Mouse (Mus musculus) midbrain, embryonic 11.5 days (tissue): ENCODE data around the gene Usp4. TPM values are rescaled to one million over a fixed set of nuclear protein-coding genes. Genes with fewer than 3 reads are reported as not detected.

Source experiments
- ATAC-seq: fragments of 200-750 bp; cut with Nextera tagmentation; 2 replicates; pipeline ENCODE4 v1.8.0; 2017; ENCODE audit warnings: moderate TSS enrichment, moderate library complexity; ENCODE audit not compliant: low FRiP score
- DNase-seq: peaks from one replicate; pipeline ENCODE4 v3.0.0; 2015; ENCODE audit warnings: low spot score; ENCODE audit errors: missing footprints
- H3K27ac ChIP-seq: fragments of 300-500 bp; sonication (generic); 2 replicates; pipeline ENCODE4 v1.5.1; 2014; ENCODE audit warnings: low read depth, low read length
- H3K27me3 ChIP-seq: fragments of 300-500 bp; sonication (generic); 2 replicates; pipeline ENCODE4 v1.6.1; 2014; ENCODE audit warnings: mild to moderate bottlenecking, low read length, moderate library complexity, mixed read lengths; ENCODE audit not compliant: control insufficient read depth, insufficient read depth
- H3K36me3 ChIP-seq: fragments of 300-500 bp; sonication (generic); 2 replicates; pipeline ENCODE4 v1.6.1; 2014; ENCODE audit warnings: mild to moderate bottlenecking, low read length, moderate library complexity, mixed read lengths; ENCODE audit not compliant: control insufficient read depth, insufficient read depth
- H3K4me1 ChIP-seq: fragments of 300-500 bp; sonication (generic); 2 replicates; pipeline ENCODE4 v1.6.1; 2014; ENCODE audit warnings: low read length; ENCODE audit not compliant: control insufficient read depth, insufficient read depth
- H3K4me2 ChIP-seq: fragments of 300-500 bp; sonication (generic); 2 replicates; pipeline ENCODE4 v1.6.1; 2014; ENCODE audit warnings: mild to moderate bottlenecking, moderate library complexity
- H3K4me3 ChIP-seq: fragments of 300-500 bp; sonication (generic); 2 replicates; pipeline ENCODE4 v1.5.1; 2014; ENCODE audit warnings: low read depth, low read length
- H3K9ac ChIP-seq: fragments of 300-500 bp; sonication (generic); 2 replicates; pipeline ENCODE4 v1.6.1; 2014; ENCODE audit warnings: low read length
- H3K9me3 ChIP-seq: fragments of 300-500 bp; sonication (generic); 2 replicates; pipeline ENCODE4 v1.6.1; 2016; ENCODE audit warnings: low read length; ENCODE audit not compliant: control insufficient read depth
- WGBS: fragments of 180-500 bp; shearing (Covaris S2); extraction: QIAGEN DNeasy Blood & Tissue Kit; methylation state at CpG from one replicate; pipeline ENCODE4 v1.1.7; 2014; 5-methylcytosine and 5-hydroxymethylcytosine counted together
- polyA plus RNA-seq: library from polyadenylated mRNA; unstranded; fragments of >200 nt; fragmentation: Nextera tagmentation; extraction: Ambion mirVana; gene quantifications from 2 replicates; pipeline ENCODE4 v1.2.1, GENCODE M21; 2014

Usp4 gene
- polyA plus RNA-seq, 1 experiment from 2014 or later: 130 TPM

GRCm38 (mm10) chr9:108349727-108350126 is 2.1 kb downstream of the Usp4 start:
- peaks cover 8% of the 10 kb centered on the region for H3K4me1 ChIP-seq
- 92% methylated on average over 4 of the region's 4 CpGs for WGBS

DNA sequence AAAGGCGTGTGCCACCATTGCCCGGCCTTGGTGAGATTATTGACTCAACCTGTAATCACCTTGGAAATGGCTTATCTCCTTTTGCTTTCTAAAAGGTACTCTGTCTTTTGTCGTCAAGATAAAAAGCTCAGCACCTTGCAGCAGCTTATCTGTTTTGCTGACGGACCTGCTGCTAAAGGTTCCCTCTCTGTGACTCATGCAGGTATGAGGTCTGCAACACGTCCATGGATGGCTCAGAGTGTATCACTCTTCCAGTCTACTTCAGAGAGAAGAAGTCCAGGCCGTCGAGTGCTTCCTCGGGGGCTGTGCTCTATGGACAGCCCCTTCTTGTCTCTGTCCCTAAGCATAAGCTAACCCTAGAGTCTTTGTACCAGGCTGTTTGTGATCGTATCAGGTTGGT is 30.6 kb downstream of the Usp4 start:
- Histone ChIP-seq H3K27me3 (no peaks in the 10 kb centered on the region), H3K4me3 (no peak overlapping the region), H3K9me3 (no peaks in the 10 kb centered on the region), H3K36me3 (peaks cover 32% of the 10 kb centered on the region), H3K4me2 (no peak overlapping the region), H3K27ac (no peak overlapping the region), H3K4me1 (no peaks in the 10 kb centered on the region), H3K9ac (no peak overlapping the region)
- no peak for ATAC-seq
- 93% methylated on average over 9 of the region's 9 CpGs for WGBS
- no peak for DNase-seq

More at GRCm38 (mm10) chr9:108349727-108350126, 2.1 kb downstream of the Usp4 start:
- Histone ChIP-seq H3K27me3 (no peaks in the 10 kb centered on the region), H3K9me3 (no peaks in the 10 kb centered on the region), H3K9ac (no peak overlapping the region), H3K36me3 (peaks cover 17% of the 10 kb centered on the region), H3K4me3 (no peak overlapping the region), H3K27ac (no peak overlapping the region), H3K4me2 (no peak overlapping the region)
- DNase-seq (no peak), ATAC-seq (no peak)

- Histone ChIP-seq H3K4me1 (no peaks in the 10 kb centered on the region), H3K4me2 (no peak overlapping the region), H3K9ac (no peak overlapping the region), H3K27ac (no peak overlapping the region), H3K4me3 (no peak overlapping the region), H3K36me3 (peaks cover 27% of the 10 kb centered on the region), H3K9me3 (no peaks in the 10 kb centered on the region), H3K27me3 (no peaks in the 10 kb centered on the region)
- whole genome bisulfite sequencing: 96% methylated on average over 5 of the region's 5 CpGs
- no peak for DNase-seq
- ATAC-seq: no peak
Observed at GRCm38 (mm10) chr9:108378736-108379135, 31.1 kb downstream of the Usp4 start.

GRCm38 (mm10) chr9:108379294-108379693 is 31.6 kb downstream of the Usp4 start:
- Histone ChIP-seq H3K9ac (no peak overlapping the region), H3K9me3 (no peaks in the 10 kb centered on the region), H3K27me3 (no peaks in the 10 kb centered on the region), H3K36me3 (peaks cover 26% of the 10 kb centered on the region), H3K4me2 (no peak overlapping the region), H3K27ac (no peak overlapping the region), H3K4me1 (no peaks in the 10 kb centered on the region), H3K4me3 (no peak overlapping the region)
- DNase-seq (no peak), ATAC-seq (no peak)
- WGBS: 95% methylated on average over 4 of the region's 4 CpGs

GRCm38 (mm10) chr9:108381382-108381781 is 33.7 kb downstream of the Usp4 start:
- no peaks in the 10 kb centered on the region for H3K9me3 ChIP-seq
- no peak overlapping the region for H3K9ac ChIP-seq
- DNase-seq (no peak), ATAC-seq (no peak)
- peaks cover 20% of the 10 kb centered on the region for H3K36me3 ChIP-seq
- 96% methylated on average over 9 of the region's 9 CpGs for WGBS
- H3K4me2 ChIP-seq: no peak overlapping the region
- no peak overlapping the region for H3K4me3 ChIP-seq
- H3K4me1 ChIP-seq: no peaks in the 10 kb centered on the region
- H3K27me3 ChIP-seq: no peaks in the 10 kb centered on the region
- no peak overlapping the region for H3K27ac ChIP-seq

- H3K27ac ChIP-seq: no peak overlapping the region
- no peaks in the 10 kb centered on the region for H3K9me3 ChIP-seq
- no peak overlapping the region for H3K4me2 ChIP-seq
- no peak for DNase-seq
- no peaks in the 10 kb centered on the region for H3K4me1 ChIP-seq
- H3K4me3 ChIP-seq: no peak overlapping the region
- ATAC-seq: no peak
- peaks cover 24% of the 10 kb centered on the region for H3K36me3 ChIP-seq
- no peak overlapping the region for H3K9ac ChIP-seq
- WGBS: 79% methylated on average over 7 of the region's 7 CpGs
- H3K27me3 ChIP-seq: no peaks in the 10 kb centered on the region
Observed at GRCm38 (mm10) chr9:108385006-108385405, 37.4 kb downstream of the Usp4 start.

- Histone ChIP-seq H3K4me1 (no peaks in the 10 kb centered on the region), H3K27ac (no peak overlapping the region), H3K9ac (no peak overlapping the region), H3K9me3 (no peaks in the 10 kb centered on the region), H3K27me3 (no peaks in the 10 kb centered on the region), H3K4me2 (no peak overlapping the region), H3K36me3 (peaks cover 21% of the 10 kb centered on the region), H3K4me3 (no peak overlapping the region)
- ATAC-seq (no peak), DNase-seq (no peak)
- WGBS: 83% methylated on average over 4 of the region's 4 CpGs
Observed at GRCm38 (mm10) chr9:108386816-108387215, 39.2 kb downstream of the Usp4 start.

- Histone ChIP-seq H3K9me3 (no peaks in the 10 kb centered on the region), H3K27me3 (no peaks in the 10 kb centered on the region), H3K9ac (no peak overlapping the region), H3K4me2 (no peak overlapping the region), H3K4me3 (no peak overlapping the region), H3K4me1 (no peaks in the 10 kb centered on the region), H3K27ac (no peak overlapping the region), H3K36me3 (peaks cover 23% of the 10 kb centered on the region)
- no peak for DNase-seq
- no peak for ATAC-seq
- 84% methylated on average over 10 of the region's 10 CpGs for WGBS
Observed at GRCm38 (mm10) chr9:108388601-108389000, 40.9 kb downstream of the Usp4 start.

GRCm38 (mm10) chr9:108389220-108389619 is 41.6 kb downstream of the Usp4 start:
- no peak for ATAC-seq
- Histone ChIP-seq H3K27me3 (no peaks in the 10 kb centered on the region), H3K4me1 (no peaks in the 10 kb centered on the region), H3K9ac (no peak overlapping the region), H3K4me3 (no peak overlapping the region), H3K27ac (no peak overlapping the region), H3K9me3 (no peaks in the 10 kb centered on the region), H3K36me3 (peaks cover 22% of the 10 kb centered on the region), H3K4me2 (no peak overlapping the region)
- DNase-seq: no peak
- 83% methylated on average over 6 of the region's 6 CpGs for WGBS

GRCm38 (mm10) chr9:108392676-108393075 is 45.0 kb downstream of the Usp4 start, which contains the start of gene 1700102P08Rik:
Gene 1700102P08Rik, plus strand, starts transcription at chr9:108392805.
- Histone ChIP-seq H3K4me3 (no peak within 1 kb of the TSS), H3K4me2 (no peak within 1 kb of the TSS), H3K27me3 (no peaks in the 10 kb centered on the region), H3K36me3 (peaks cover 18% of the 10 kb centered on the region), H3K9ac (no peak within 1 kb of the TSS), H3K27ac (no peak within 1 kb of the TSS), H3K4me1 (no peaks in the 10 kb centered on the region), H3K9me3 (no peaks in the 10 kb centered on the region)
- ATAC-seq (0 out of 2 replicates have a peak, but pooled peaks have one; percentile 48), DNase-seq (peak; percentile 81)
- WGBS: 48% methylated on average over 18 of the region's 18 CpGs
